Mouse (Mus musculus) megakaryocyte, adult 5-6 weeks (primary cell): ENCODE measurements around the gene Fgf22. TPM values are rescaled to one million over a fixed set of nuclear protein-coding genes. Genes with fewer than 3 reads are reported as not detected.
A peak's percentile ranks its signal among the peaks of the same experiment; 100 is the strongest.

Experiments used
- ATAC-seq: 2 replicates; pipeline ENCODE4 v1.8.0; 2016; ENCODE audit warnings: mild to moderate bottlenecking, inconsistent platforms; ENCODE audit not compliant: poor library complexity, severe bottlenecking
- total RNA-seq, 2 experiments: library from RNA; stranded (forward) in 1 of 2; stranded (reverse) in 1 of 2; fragments of 153-499, 151-499 nt in 1 of 2; fragments of 221-1000, 200-1000 nt in 1 of 2; gene quantifications; 2 replicates each; pipeline versions ENCODE4 v1.2.3 to v1.2.4; 2015 to 2017

Gene Fgf22
- total RNA-seq, 2 experiments from 2014 or later, result not detected

- ATAC-seq, result no peak
Observed at GRCm38 (mm10) chr10:79789581-79789980, 34.7 kb downstream of the Fgf22 start.

- ATAC-seq, result no peak
Observed at GRCm38 (mm10) chr10:79790861-79791260, 36.0 kb downstream of the Fgf22 start, which contains the start of gene Prss57. Gene Prss57, minus strand, starts transcription at chr10:79790961.

GRCm38 (mm10) chr10:79792339-79793040 lies 37.6 kb downstream of the Fgf22 start:
- ATAC-seq, result no peak

GRCm38 (mm10) chr10:79793051-79793737 lies 38.3 kb downstream of the Fgf22 start, which contains the start of gene Palm:
Gene Palm, plus strand, starts transcription at chr10:79793572.
- peak; percentile 65 for ATAC-seq

- ATAC-seq, result peak; percentile 14
Observed at GRCm38 (mm10) chr10:79793738-79794490, 39.0 kb downstream of the Fgf22 start.

GRCm38 (mm10) chr10:79794491-79794931 lies 39.6 kb downstream of the Fgf22 start:
- ATAC-seq, result no peak

GRCm38 (mm10) chr10:79795905-79796304 lies 41.0 kb downstream of the Fgf22 start:
- no peak for ATAC-seq

GRCm38 (mm10) chr10:79797326-79797725 lies 42.5 kb downstream of the Fgf22 start:
- no peak for ATAC-seq

GRCm38 (mm10) chr10:79798289-79798928 lies 43.5 kb downstream of the Fgf22 start:
- ATAC-seq, result peak; percentile 66

- ATAC-seq, result no peak
Observed at GRCm38 (mm10) chr10:79800508-79800907, 45.6 kb downstream of the Fgf22 start.

- ATAC-seq, result no peak
Observed at GRCm38 (mm10) chr10:79801837-79802236, 47.0 kb downstream of the Fgf22 start.

- ATAC-seq, result peak; percentile 74
Observed at GRCm38 (mm10) chr10:79802331-79802971, 47.6 kb downstream of the Fgf22 start.

- no peak for ATAC-seq
Observed at GRCm38 (mm10) chr10:79803716-79804323, 48.9 kb downstream of the Fgf22 start.

- ATAC-seq, result no peak
Observed at GRCm38 (mm10) chr10:79805636-79806035, 50.8 kb downstream of the Fgf22 start.

- ATAC-seq, result no peak
Observed at GRCm38 (mm10) chr10:79806331-79806730, 51.5 kb downstream of the Fgf22 start.

GRCm38 (mm10) chr10:79806972-79807371 lies 52.1 kb downstream of the Fgf22 start:
- no peak for ATAC-seq

- no peak for ATAC-seq
Observed at GRCm38 (mm10) chr10:79807826-79808225, 53.0 kb downstream of the Fgf22 start.
